Mouse (Mus musculus) intestine, postnatal 0 days (tissue): ENCODE data around the gene Maz. TPM values are rescaled to one million over a fixed set of nuclear protein-coding genes. Genes with fewer than 3 reads are reported as not detected.

ENCODE experiments used
- ATAC-seq: fragments of 200-750 bp; cut with Nextera tagmentation; 2 replicates; pipeline ENCODE4 v1.8.0; 2017; ENCODE audit warnings: mild to moderate bottlenecking, moderate TSS enrichment, moderate library complexity
- H3K27ac ChIP-seq: fragments of 300-500 bp; sonication (generic); 2 replicates; pipeline ENCODE4 v1.5.1; 2014; ENCODE audit warnings: mild to moderate bottlenecking, low read depth, low read length, moderate library complexity
- H3K27me3 ChIP-seq: fragments of 300-500 bp; sonication (generic); replicated peaks from 2 replicates; pipeline ENCODE4 v1.6.1; 2014; ENCODE audit warnings: low read length, mixed read lengths; ENCODE audit not compliant: control insufficient read depth, insufficient read depth
- H3K36me3 ChIP-seq: fragments of 300-500 bp; sonication (generic); 2 replicates; pipeline ENCODE4 v1.6.1; 2014; ENCODE audit warnings: mild to moderate bottlenecking, moderate library complexity; ENCODE audit not compliant: control insufficient read depth, insufficient read depth
- H3K4me1 ChIP-seq: fragments of 300-500 bp; sonication (generic); replicated peaks from 2 replicates; pipeline ENCODE4 v1.6.1; 2014; ENCODE audit warnings: antibody characterized with exemption, low read length, mixed read lengths; ENCODE audit not compliant: control insufficient read depth, insufficient read depth
- H3K4me2 ChIP-seq: fragments of 300-500 bp; sonication (generic); replicated peaks from 2 replicates; pipeline ENCODE4 v1.6.1; 2014; ENCODE audit warnings: low read depth, mild to moderate bottlenecking, moderate library complexity
- H3K4me3 ChIP-seq: fragments of 300-500 bp; sonication (generic); 2 replicates; pipeline ENCODE4 v1.5.1; 2014; ENCODE audit warnings: low read depth, low read length
- H3K9ac ChIP-seq: fragments of 300-500 bp; sonication (generic); 2 replicates; pipeline ENCODE4 v1.6.1; 2014; ENCODE audit warnings: mild to moderate bottlenecking, low read depth, low read length
- H3K9me3 ChIP-seq: fragments of 300-500 bp; sonication (generic); 2 replicates; pipeline ENCODE4 v1.6.1; 2016; ENCODE audit warnings: mixed run types; ENCODE audit not compliant: control insufficient read depth
- CTCF ChIP-seq: sonication (generic); IDR thresholded peaks from 2 replicates; pipeline ENCODE4 v1.5.1; 2016; ENCODE audit warnings: low read depth, mild to moderate bottlenecking, control low read depth, antibody characterized with exemption, moderate library complexity
- WGBS: fragments of 180-500 bp; shearing (Covaris S2); extraction: QIAGEN DNeasy Blood & Tissue Kit; methylation state at CpG from one replicate; pipeline ENCODE4 v1.1.7; 2014; 5-methylcytosine and 5-hydroxymethylcytosine counted together
- microRNA-seq: library from miRNA; unstranded; fragments of <30 nt; microRNA quantifications from one replicate; pipeline ENCODE4, GENCODE M21; 2016
- polyA plus RNA-seq: library from polyadenylated mRNA; unstranded; fragments of >200 nt; fragmentation: Nextera tagmentation; extraction: Ambion mirVana; gene quantifications from 2 replicates; pipeline ENCODE4 v1.2.1, GENCODE M21; 2015

The Maz gene
- polyA plus RNA-seq, 1 experiment from 2014 or later, result 32.6 TPM

DNA sequence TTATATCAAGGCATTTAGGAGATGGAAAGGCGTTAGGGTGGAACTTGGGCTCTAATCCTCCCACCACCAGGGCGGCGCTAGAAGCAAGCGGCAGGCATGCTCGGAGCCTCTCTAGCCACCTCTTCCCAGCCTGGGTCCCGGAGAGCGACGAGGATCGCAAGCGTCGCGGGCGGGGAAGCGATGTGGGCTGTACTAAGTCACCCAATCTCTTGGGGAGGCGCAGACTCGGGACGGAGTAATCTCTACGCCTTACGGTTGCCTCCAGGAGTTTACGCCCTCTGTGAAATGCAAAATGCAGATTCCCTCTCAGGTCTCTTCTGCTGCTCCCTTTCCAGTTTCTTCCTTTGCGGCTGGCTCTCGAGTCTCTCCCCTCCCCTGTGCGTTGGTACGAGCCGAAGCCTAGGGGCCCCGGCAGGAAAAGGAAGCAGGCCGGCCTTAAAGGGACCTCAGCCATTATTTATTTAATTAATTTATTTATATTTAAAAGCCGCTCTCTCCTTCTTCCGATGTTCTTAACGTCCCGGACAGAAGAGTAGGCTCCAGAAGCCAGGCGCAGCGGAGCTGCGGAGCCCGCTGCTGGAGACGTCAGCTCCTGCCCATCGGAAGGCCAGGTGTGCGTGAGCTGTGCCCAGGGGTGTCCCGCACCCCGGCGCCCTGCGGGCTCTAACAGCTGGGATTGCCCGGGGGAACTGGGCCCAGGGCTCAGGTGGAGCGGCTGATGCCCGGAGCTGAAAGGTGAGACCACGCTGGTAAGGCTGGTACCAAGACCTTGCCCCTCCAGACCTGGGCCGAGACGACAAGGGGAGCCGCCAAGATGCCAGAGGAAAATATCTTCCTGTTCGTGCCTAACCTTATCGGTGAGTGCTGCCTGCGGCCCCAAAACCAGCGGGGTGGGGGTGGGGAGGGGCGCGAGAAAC lies 50.6 kb downstream of the Maz start, which contains the start of gene Cdiptos:
Gene Cdiptos, minus strand, starts transcription at position 149 of the 917 bp plus-strand sequence.
- ATAC-seq, result peak; percentile 92
- Histone ChIP-seq H3K9me3 (no peaks in the 10 kb centered on the region), H3K4me2 (peak within 1 kb of the TSS; percentile 76), H3K27me3 (no peaks in the 10 kb centered on the region), H3K4me3 (peak within 1 kb of the TSS; percentile 94), H3K4me1 (0 out of 2 replicates have a peak, but pooled peaks cover 7% of the 10 kb centered on the region), H3K36me3 (peaks cover 23% of the 10 kb centered on the region), H3K27ac (peak within 1 kb of the TSS; percentile 98), H3K9ac (peak within 1 kb of the TSS; percentile 90)
- peak; percentile 99 for TF ChIP-seq CTCF
- under 1% methylated on average over 55 of the region's 55 CpGs for WGBS

DNA sequence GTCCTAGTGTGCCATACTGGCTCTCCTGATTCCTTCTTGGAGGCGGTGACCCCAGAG lies 51.1 kb downstream of the Maz start, which contains the start of gene Cdipt:
Gene Cdipt, plus strand, starts transcription at position 22 of the 57 bp plus-strand sequence.
- 0 out of 2 replicates have a peak, but pooled peaks cover 7% of the 10 kb centered on the region for H3K4me1 ChIP-seq

GRCm38 (mm10) chr7:126975493-126975892 lies 51.3 kb downstream of the Maz start:
- 0 out of 2 replicates have a peak, but pooled peaks cover 7% of the 10 kb centered on the region for H3K4me1 ChIP-seq
- ATAC-seq, result 0 out of 2 replicates have a peak, but pooled peaks have one; percentile 0
- H3K4me2 ChIP-seq, result peak overlapping the region; percentile 76
- H3K9ac ChIP-seq, result peak overlapping the region; percentile 90; the same call in 1 of the 2 replicates
- no peaks in the 10 kb centered on the region for H3K27me3 ChIP-seq
- peaks cover 23% of the 10 kb centered on the region for H3K36me3 ChIP-seq
- TF ChIP-seq CTCF, result no peak
- no peaks in the 10 kb centered on the region for H3K9me3 ChIP-seq
- H3K27ac ChIP-seq, result peak overlapping the region; percentile 98; the same call in 1 of the 2 replicates
- H3K4me3 ChIP-seq, result peak overlapping the region; percentile 94
- 7% methylated on average over 8 of the region's 8 CpGs for WGBS

More for the DNA sequence above, 51.1 kb downstream of the Maz start, which contains the start of gene Cdipt:
- no peak for TF ChIP-seq CTCF
- Histone ChIP-seq H3K4me3 (peak within 1 kb of the TSS; percentile 94), H3K9ac (peak within 1 kb of the TSS; percentile 90), H3K4me2 (peak within 1 kb of the TSS; percentile 76), H3K9me3 (no peaks in the 10 kb centered on the region), H3K27me3 (no peaks in the 10 kb centered on the region), H3K27ac (peak within 1 kb of the TSS; percentile 98), H3K36me3 (peaks cover 23% of the 10 kb centered on the region)
- no peak for ATAC-seq
- 0% methylated on average over 1 of the region's 1 CpGs for WGBS

Small RNA genes lying within 50 kb of the gene (microRNA-seq; reads per million reads assigned to microRNA genes)
- not detected for gene Gm44343

Other genes with a start within 250 kb of the Maz start
- 0.17 TPM in 2 replicates for gene Tbx6, start 245.6 kb downstream of the Maz start, polyA plus RNA-seq
- gene Ppp4c, start 234.5 kb downstream of the Maz start, polyA plus RNA-seq, result 134 and 135 TPM in 2 replicates
- 0.97 and 1.2 TPM in 2 replicates for gene Fam57b, start 229.4 kb downstream of the Maz start, polyA plus RNA-seq
- not detected in 2 replicates for gene 4930451I11Rik, start 195.4 kb downstream of the Maz start, polyA plus RNA-seq
- 1.5 and 1.6 TPM in 2 replicates for gene Doc2a, start 179.6 kb downstream of the Maz start, polyA plus RNA-seq
- gene Hirip3, start 165.1 kb downstream of the Maz start, polyA plus RNA-seq, result 7.2 and 9.5 TPM in 2 replicates
- gene Ino80e, start 164.7 kb downstream of the Maz start, polyA plus RNA-seq, result 36.4 and 37.4 TPM in 2 replicates
- 11.5 and 12.9 TPM in 2 replicates for gene Taok2, start 142.3 kb downstream of the Maz start, polyA plus RNA-seq
- gene Tmem219, start 104.1 kb downstream of the Maz start, polyA plus RNA-seq, result 71.1 and 73.5 TPM in 2 replicates
- 11.4 and 11.9 TPM in 2 replicates for gene Kctd13, start 98.2 kb downstream of the Maz start, polyA plus RNA-seq
- gene Asphd1, start 77.5 kb downstream of the Maz start, polyA plus RNA-seq, result 0.16 and 0.21 TPM in 2 replicates
- 1.3 and 1.9 TPM in 2 replicates for gene Sez6l2, start 76.5 kb downstream of the Maz start, polyA plus RNA-seq
- 159 and 169 TPM in 2 replicates for gene Cdipt, start 51.1 kb downstream of the Maz start, polyA plus RNA-seq
- 3.2 TPM in 2 replicates for gene Cdiptos, start 50.9 kb downstream of the Maz start, polyA plus RNA-seq
- gene Mvp, start 12.4 kb downstream of the Maz start, polyA plus RNA-seq, result 79.8 and 81.0 TPM in 2 replicates
- 0.68 TPM in 1 of 2 replicates, not detected in the other for gene Pagr1b, start 10.6 kb downstream of the Maz start, polyA plus RNA-seq
- gene Pagr1a, start 9.7 kb downstream of the Maz start, polyA plus RNA-seq, result 26.4 and 37.5 TPM in 2 replicates
- 15.7 and 27.1 TPM in 2 replicates for gene Gm42742, start 5.9 kb downstream of the Maz start, polyA plus RNA-seq
- gene Prrt2, start 5.8 kb downstream of the Maz start, polyA plus RNA-seq, result 2.5 and 2.7 TPM in 2 replicates
- 24.0 and 24.2 TPM in 2 replicates for gene Kif22, start 15.4 kb upstream of the Maz start, polyA plus RNA-seq
- 175 and 225 TPM in 2 replicates for gene Zg16, start 60.3 kb upstream of the Maz start, polyA plus RNA-seq
- gene AI467606, start 64.3 kb upstream of the Maz start, polyA plus RNA-seq, result 5.2 and 5.8 TPM in 2 replicates
- 1.8 and 2.0 TPM in 2 replicates for gene Qprt, start 95.2 kb upstream of the Maz start, polyA plus RNA-seq
- gene Spn, start 110.8 kb upstream of the Maz start, polyA plus RNA-seq, result 0.09 and 0.13 TPM in 2 replicates
- 29.2 and 30.2 TPM in 2 replicates for gene Cd2bp2, start 169.0 kb upstream of the Maz start, polyA plus RNA-seq
- gene Tbc1d10b, start 181.4 kb upstream of the Maz start, polyA plus RNA-seq, result 15.0 and 17.1 TPM in 2 replicates
- 10.7 and 12.3 TPM in 2 replicates for gene Mylpf, start 181.9 kb upstream of the Maz start, polyA plus RNA-seq
- gene Zfp553, start 206.0 kb upstream of the Maz start, polyA plus RNA-seq, result 7.4 and 7.6 TPM in 2 replicates
- gene Sept1, start 206.1 kb upstream of the Maz start, polyA plus RNA-seq, result 6.3 and 6.6 TPM in 2 replicates
- gene Zfp771, start 217.2 kb upstream of the Maz start, polyA plus RNA-seq, result 17.6 and 19.8 TPM in 2 replicates
- 75.2 and 80.9 TPM in 2 replicates for gene Dctpp1, start 233.7 kb upstream of the Maz start, polyA plus RNA-seq
- gene Sephs2, start 247.0 kb upstream of the Maz start, polyA plus RNA-seq, result 335 and 364 TPM in 2 replicates